Mouse (Mus musculus) heart, adult 11 months (tissue): ENCODE measurements around the gene Trpm1.
A peak's percentile ranks its signal among the peaks of the same experiment; 100 is the strongest.

Source experiments
- DNase-seq: peaks from one replicate; pipeline ENCODE4 v3.0.0; 2022

Trpm1 gene

DNA sequence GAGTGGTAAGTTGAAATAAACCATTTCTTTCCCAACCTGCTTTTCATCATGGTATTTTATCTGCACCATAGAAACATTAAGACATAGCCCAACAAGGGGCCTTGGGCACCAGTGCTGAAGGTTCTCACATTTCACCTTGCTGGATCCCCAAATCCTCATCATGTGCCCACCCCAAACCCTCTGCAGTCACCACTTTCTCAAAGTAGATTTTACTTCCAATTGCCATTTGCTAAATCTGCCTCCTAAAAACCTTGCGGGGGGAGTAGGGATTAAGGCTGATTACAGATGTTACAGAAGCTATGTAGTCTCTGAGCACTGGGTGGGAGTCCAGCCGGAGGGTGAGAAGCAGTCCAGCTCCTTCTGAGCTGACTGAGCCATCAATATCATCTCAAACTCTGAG, at the start of gene Trpm1:
TSS of gene Trpm1 (plus strand) at position 301 of the 400 bp plus-strand sequence.
- DNase-seq: no peak

DNA sequence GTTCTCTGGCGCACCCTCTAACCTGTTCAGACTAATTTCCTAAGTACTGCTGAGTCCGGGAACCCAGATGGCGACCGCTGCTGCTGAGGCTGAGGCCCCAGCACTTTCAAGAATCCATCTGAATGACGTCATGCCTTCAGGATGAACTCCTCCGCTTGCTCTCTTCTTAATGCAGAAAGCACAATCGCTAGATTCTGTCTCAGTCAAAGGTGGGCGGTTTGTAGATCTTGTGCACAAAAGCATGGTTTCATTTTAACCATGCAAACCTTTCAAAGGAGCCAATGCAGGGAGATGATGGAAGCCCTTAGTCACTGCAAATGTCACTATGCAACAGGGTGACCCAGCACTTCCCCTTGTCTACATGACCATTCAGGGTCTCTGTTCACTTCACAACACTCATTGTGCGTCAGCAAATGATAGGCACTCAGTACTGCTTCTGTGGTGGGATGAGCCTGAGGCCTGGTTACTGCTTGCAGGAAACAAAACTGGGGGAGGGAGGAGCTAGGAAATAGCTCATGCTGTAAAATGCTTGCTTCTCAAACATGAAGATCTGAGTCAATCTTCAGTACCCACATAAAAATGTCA, 31.4 kb upstream of the Trpm1 start:
- DNase-seq: peak; percentile 64

DNA sequence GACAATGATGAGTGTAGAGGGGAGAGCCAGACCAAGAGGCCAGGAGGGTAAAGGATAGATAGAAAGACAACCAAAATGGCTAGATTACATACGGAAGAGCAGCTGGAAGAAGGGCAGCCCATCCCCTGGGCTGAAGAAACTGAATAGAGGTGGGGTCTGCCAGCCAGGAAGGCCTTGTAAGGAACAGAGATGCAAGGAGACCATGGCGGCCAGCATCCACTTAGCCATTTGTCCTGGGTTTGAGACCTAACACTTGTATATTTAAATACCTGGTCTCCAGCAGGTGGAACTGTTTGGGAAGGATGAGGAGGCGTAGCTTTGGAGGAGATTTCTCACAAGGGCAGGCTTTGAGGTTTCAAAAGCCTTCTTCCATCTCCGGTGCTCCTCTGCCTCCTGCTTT, 29.9 kb upstream of the Trpm1 start:
- DNase-seq: peak; percentile 55

- DNase-seq: peak; percentile 49
Observed at GRCm38 (mm10) chr7:64125994-64126393, 27.6 kb upstream of the Trpm1 start.

- DNase-seq: peak; percentile 66
Observed at GRCm38 (mm10) chr7:64139866-64140265, 13.8 kb upstream of the Trpm1 start.

- peak; percentile 92 for DNase-seq
Observed at GRCm38 (mm10) chr7:64141301-64142032, 12.2 kb upstream of the Trpm1 start.

- no peak for DNase-seq
Observed at GRCm38 (mm10) chr7:64149337-64149736, 4.3 kb upstream of the Trpm1 start.

GRCm38 (mm10) chr7:64149747-64150146, 3.9 kb upstream of the Trpm1 start:
- peak; percentile 85 for DNase-seq

GRCm38 (mm10) chr7:64150436-64151080, 3.1 kb upstream of the Trpm1 start:
- peak; percentile 91 for DNase-seq

- peak; percentile 94 for DNase-seq
Observed at GRCm38 (mm10) chr7:64155226-64155625, 1.6 kb downstream of the Trpm1 start.

- peak; percentile 99 for DNase-seq
Observed at GRCm38 (mm10) chr7:64155687-64156086, 2.1 kb downstream of the Trpm1 start.

DNA sequence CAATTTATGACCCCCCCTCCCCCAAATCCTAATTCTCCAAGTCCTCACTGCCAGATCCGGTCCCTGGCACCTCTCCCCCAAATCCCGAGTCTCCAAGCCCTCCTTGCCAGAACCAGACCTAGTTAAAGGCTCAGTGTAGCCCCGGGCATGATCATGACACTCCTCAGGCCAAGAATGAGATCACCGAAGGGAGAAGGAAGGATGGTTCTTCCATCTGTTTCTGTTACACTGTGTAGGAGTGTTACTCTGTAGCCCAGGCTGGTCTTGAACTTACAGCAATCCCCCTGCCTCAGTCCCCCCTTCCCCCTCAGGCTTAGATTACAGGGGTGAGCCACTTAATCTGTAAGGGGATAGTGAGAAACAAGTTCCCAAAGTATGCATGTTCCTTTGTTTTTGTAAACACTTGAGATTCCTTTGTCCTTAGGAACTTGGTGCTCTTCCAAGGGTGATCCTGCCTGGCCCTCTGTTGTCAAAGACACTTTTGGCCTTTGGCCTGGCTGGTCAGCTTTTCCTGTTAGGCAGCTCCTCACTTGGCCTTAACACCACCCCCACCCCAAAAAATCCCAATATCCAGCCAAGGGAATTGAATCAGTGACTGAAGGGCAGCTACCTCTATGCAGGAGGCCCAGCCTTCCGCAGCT, 2.8 kb downstream of the Trpm1 start:
- peak; percentile 99 for DNase-seq

GRCm38 (mm10) chr7:64156918-64157690, 3.5 kb downstream of the Trpm1 start:
- peak; percentile 90 for DNase-seq

DNA sequence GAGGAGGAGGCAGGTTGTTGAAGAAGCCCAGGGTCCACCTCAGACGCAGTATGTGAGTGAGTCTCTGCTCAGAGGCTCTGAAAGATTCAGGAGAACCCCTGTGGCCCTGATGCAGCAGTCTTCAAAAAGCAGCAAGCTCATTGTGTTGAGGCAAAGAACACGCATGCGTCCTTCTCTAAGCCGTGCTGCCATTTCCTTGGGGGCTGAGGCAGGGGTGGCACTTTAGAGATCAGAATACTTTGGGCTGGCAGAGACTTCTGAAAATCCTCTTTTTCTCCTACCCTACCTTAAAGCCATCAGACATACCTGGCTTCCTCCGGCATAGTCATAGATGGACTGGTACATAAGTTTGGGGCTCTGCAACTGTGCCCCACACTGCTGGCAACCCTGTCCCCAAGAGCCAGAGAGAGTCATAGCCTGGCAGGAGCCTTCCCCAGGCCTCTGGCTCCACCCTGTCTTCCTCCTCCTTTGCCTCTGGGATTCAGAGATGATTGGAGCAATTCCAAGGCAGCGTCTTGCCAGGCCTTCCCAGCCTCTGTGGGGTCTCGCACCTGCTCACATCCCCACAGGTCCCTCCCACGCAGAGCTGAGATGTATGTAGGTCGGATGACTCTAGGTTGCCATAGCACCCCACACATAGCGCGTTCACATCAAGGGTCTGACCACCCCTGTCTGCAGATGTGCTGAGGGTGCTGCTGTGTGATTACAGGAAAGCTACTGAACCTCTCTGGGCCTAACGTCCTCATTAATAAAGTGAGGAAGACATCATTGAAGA, 4.8 kb downstream of the Trpm1 start:
- DNase-seq: peak; percentile 95

GRCm38 (mm10) chr7:64159056-64159542, 5.5 kb downstream of the Trpm1 start:
- peak; percentile 96 for DNase-seq

GRCm38 (mm10) chr7:64159612-64160591, 6.3 kb downstream of the Trpm1 start:
- peak; percentile 94 for DNase-seq

DNA sequence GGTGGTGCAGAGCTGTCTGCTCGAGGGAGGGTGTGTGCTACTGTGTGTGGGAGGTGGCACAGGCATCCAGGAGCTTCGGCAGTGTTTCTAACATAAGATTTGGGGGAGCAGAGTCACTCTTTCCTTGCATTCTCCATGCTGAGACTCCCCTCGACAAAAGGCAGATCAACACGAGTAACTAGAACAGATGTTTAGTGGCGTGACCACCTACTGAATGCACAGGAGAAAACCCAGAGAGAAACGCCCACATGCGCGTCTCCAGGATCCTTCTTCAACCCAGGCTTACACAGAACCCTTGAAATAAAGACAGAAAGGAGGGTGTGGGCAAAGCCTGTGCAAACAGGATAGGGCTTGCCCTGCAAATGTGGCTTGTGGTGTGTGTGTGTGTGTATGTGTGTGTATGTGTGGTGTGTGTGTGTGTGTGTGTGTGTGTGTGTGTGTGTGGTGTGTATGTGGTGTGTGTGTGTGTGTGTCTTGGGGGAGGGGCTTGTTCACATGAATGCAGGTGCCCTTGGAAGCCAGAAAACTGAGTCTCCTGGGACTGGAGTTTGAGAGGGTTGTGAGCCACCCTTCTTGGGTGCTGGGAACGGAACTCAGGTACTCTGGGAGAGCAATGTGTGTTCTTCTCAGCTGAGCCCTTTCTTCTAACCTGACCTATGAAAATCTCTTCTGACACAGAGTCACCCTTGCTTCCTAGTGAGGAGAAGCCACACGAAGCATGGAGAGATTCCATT, 7.3 kb downstream of the Trpm1 start:
- DNase-seq: peak; percentile 85

GRCm38 (mm10) chr7:64161990-64162389, 8.4 kb downstream of the Trpm1 start:
- DNase-seq: peak; percentile 89

DNA sequence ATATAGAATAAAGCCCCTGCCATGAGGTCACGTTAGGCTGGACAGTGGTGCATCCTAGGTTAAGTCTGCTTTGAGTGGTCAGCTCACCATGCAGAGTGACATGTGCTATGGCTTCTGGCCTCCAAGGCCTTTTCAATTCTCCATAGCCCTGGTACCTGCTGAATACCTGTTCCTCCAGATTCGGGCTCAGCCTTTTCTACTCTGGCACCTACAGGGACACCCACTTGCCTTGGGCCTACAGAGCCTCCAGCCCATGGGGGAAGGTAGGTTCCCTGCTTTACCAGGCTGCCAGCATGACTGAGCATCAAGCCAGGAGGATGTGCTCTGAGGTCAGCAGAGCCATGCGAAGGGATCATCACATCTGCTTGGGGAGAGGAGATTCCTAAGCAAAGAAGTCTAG, 9.5 kb downstream of the Trpm1 start:
- peak; percentile 78 for DNase-seq

DNA sequence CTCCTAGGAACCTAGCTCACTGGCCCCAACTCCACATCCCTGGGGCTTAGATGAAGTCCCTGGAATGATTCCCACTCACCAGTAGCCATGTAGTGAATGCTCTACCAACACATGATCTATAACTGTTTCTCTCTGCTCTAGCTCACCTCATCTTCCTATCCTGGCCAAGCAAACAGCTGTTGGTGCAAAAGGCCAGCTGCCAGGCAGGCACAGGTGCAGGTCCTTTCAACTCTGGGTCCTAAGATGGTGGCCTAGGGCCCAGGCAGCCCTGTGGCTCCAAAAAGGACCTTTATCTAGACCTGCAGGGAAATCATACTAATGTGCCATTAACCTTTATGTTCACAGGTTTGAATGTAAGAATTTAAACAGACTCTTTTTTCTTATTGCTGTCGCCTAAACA, 10.3 kb downstream of the Trpm1 start:
- DNase-seq: peak; percentile 70
